Mouse (Mus musculus) gastrocnemius, adult 2 months (tissue): ENCODE data around the gene Ankrd55. TPM values are rescaled to one million over a fixed set of nuclear protein-coding genes. Genes with fewer than 3 reads are reported as not detected.
A peak's percentile ranks its signal among the peaks of the same experiment; 100 is the strongest.

Experiments used
- DNase-seq: peaks from one replicate; pipeline ENCODE4 v3.0.0; 2022
- H3K27ac ChIP-seq: fragments of 200-600 bp; 2 replicates; pipeline ENCODE4 v1.8.1; 2022; ENCODE audit warnings: mild to moderate bottlenecking
- H3K4me3 ChIP-seq: fragments of 200-600 bp; 2 replicates; pipeline ENCODE4 v1.8.1; 2022; ENCODE audit warnings: mild to moderate bottlenecking, moderate library complexity
- CTCF ChIP-seq: fragments of 200-600 bp; IDR thresholded peaks from 2 replicates; pipeline ENCODE4 v1.8.1; 2022; ENCODE audit warnings: antibody characterized with exemption, mild to moderate bottlenecking, moderate library complexity
- intact Hi-C: fragments of 180-260 bp; cut with DNase I; formaldehyde crosslinking; loops from one replicate; pipeline ENCODE4 v1.15.1; 2025
- total RNA-seq, 2 experiments: library from RNA; stranded (reverse); gene quantifications; 2 replicates each; pipeline ENCODE4 v1.2.3; 2021

Gene Ankrd55
- total RNA-seq, 2 experiments from 2014 or later = not detected

DNA sequence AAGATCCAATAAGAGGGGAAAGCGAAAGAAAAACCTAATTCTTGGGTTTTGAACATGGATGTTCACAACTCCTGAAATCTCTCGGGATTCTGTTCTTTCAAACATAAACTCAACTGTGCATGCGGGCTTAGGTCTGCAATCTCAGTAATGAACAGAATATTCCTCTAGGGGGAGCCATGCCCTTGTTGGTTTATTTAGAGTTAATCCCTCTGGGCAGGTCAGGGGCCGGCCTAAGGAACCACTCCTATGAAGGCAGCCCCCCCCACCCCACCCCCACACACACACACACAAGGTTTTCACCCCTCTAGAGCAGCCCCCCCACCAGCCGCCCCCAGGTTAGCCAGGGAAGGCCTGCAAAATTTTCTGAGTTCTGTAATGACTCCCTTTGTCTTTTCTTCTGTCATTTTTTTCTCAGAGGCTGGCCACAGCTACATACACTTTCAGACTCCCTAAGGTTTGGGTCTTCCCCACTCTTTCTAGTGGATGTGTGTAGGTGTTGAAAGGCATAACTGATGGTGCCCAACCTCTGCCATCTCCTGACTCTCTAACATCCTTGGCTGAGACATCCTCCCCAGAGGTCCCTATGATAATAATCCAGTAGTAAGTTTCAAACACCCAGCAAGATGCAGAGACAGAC is 16.2 kb upstream of the Ankrd55 start:
- intact Hi-C loops = loop anchor here (1.0 kb wide), 1 partner anchor 237 kb away; no protein-coding TSS in a partner anchor
- no peak overlapping the region for H3K4me3 ChIP-seq
- H3K27ac ChIP-seq = no peak overlapping the region
- DNase-seq = no peak
- TF ChIP-seq CTCF = peak; percentile 70

GRCm38 (mm10) chr13:112274636-112275035 is 13.6 kb upstream of the Ankrd55 start:
- DNase-seq = no peak
- no peak overlapping the region for H3K4me3 ChIP-seq
- intact Hi-C loops = no loop called here
- TF ChIP-seq CTCF = no peak
- no peak overlapping the region for H3K27ac ChIP-seq

DNA sequence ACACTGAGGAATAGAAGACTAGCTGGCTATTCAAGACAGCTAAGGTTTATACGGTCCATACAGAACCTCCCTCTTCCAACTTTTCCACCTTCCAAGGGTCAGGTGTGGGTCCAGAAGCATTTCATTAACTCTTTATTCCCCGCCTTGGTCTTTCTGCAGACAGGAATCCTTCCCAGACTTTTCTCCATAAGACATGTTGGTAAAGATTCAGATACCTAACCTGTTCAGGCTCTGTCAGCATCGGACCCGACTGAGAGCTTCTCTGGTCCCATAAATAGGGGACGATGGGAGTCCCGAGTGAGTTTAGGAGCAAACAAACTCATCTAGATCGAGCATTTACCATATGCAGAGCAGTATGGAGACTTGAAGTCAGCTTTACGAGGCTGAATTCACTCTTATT is 12.3 kb upstream of the Ankrd55 start:
- DNase-seq = no peak
- Histone ChIP-seq H3K27ac (no peak overlapping the region), H3K4me3 (no peak overlapping the region)
- intact Hi-C loops = no loop called here
- TF ChIP-seq CTCF = no peak

DNA sequence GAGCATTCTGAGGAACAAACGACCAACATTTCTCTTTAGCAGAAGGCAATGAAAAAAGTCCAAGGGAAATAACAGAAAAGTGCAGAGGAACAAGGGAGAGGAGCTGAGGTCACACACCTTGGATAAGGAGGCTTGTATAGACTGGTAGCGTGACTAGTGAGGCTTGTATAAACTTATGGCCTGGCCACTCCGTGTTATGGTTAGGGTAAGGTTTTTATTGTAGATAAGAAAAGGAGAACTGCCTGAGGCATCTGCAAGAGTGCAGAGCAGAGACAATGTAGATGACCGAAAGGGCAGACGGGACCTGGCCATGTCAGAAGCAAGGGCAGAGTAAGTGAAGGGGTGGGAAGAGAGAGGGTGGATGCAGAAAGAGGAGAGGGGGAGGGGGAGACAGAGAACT is 10.7 kb upstream of the Ankrd55 start:
- intact Hi-C loops = no loop called here
- DNase-seq = no peak
- Histone ChIP-seq H3K4me3 (no peak overlapping the region), H3K27ac (no peak overlapping the region)
- no peak for TF ChIP-seq CTCF

DNA sequence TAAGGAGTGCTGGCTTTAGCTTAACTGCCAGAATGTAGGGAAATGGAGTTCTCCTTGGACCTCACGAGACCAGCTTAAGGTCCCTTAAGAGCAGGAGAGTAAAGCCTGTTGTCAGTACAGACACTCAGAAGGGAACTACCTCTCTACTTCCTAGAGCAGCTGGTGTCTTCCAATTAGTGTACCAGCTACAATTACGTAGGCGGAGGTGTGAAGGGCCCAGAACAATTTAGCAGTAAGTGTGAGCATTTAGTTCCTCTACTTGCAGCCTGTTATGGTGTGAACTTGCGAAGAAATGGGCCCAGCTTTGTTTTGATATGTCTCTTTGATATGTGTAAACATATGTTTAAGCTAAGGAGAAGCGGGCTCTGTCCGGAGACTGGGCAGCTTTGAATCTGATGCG is 10.0 kb upstream of the Ankrd55 start:
- Histone ChIP-seq H3K27ac (no peak overlapping the region), H3K4me3 (no peak overlapping the region)
- DNase-seq = no peak
- intact Hi-C loops = no loop called here
- TF ChIP-seq CTCF = no peak

GRCm38 (mm10) chr13:112287135-112287534 is 1.1 kb upstream of the Ankrd55 start:
- no peak for TF ChIP-seq CTCF
- no peak for DNase-seq
- intact Hi-C loops = no loop called here

GRCm38 (mm10) chr13:112287571-112288224 is 553 bp upstream of the Ankrd55 start:
- intact Hi-C loops = no loop called here
- no peak for TF ChIP-seq CTCF

More at GRCm38 (mm10) chr13:112287135-112287534, 1.1 kb upstream of the Ankrd55 start:
- Histone ChIP-seq H3K4me3 (no peak overlapping the region), H3K27ac (no peak overlapping the region)

DNA sequence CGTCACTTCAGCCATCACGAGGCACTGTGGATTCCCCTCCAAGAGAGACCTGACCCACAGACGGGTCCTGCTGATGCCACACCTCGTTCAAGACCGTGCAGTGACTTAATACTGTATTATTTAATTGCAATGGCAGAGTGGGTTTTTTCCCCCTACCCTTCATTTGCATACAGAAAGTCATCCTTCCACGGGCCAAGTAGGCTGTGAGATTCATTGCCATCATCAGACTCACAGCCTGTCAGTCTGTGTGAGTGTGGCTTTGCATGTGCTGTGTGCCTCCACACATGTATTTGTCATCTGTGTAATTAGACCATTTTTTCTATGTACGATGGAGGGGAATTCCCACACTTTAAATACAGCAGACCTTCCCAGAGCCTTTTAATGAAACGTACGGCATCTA is 1.1 kb downstream of the Ankrd55 start:
- H3K4me3 ChIP-seq = no peak overlapping the region
- no peak for TF ChIP-seq CTCF
- DNase-seq = no peak

More at GRCm38 (mm10) chr13:112287571-112288224, 553 bp upstream of the Ankrd55 start:
- no peak for DNase-seq
- Histone ChIP-seq H3K27ac (no peak overlapping the region), H3K4me3 (peak overlapping the region; percentile 48; the same call in 1 of the 2 replicates)

GRCm38 (mm10) chr13:112289981-112290380 is 1.7 kb downstream of the Ankrd55 start:
- Histone ChIP-seq H3K27ac (no peak overlapping the region), H3K4me3 (no peak overlapping the region)
- TF ChIP-seq CTCF = no peak
- DNase-seq = no peak
- intact Hi-C loops = no loop called here

More for the DNA sequence above, 1.1 kb downstream of the Ankrd55 start:
- no peak overlapping the region for H3K27ac ChIP-seq
- intact Hi-C loops = no loop called here

DNA sequence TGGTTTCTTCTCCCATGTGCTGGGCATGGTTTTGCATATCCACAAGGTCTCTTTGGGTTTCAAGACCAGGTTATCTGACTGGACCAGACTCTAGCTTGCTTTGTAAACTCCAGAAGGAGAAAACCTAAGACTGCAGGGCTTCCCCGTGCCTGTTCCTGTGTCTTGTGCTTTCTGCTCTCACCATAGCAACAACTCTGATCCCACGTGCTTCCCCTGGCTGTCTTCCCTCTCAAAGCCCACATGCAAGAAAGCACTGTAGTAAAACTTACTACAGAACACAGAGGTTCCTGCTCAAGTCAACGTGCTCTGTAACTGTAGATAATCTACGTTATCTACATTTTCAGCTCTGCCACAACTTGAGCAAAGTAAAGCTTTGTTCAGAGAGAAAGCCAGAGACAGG is 4.2 kb downstream of the Ankrd55 start:
- H3K27ac ChIP-seq = no peak overlapping the region
- no peak for DNase-seq
- intact Hi-C loops = no loop called here
- no peak for TF ChIP-seq CTCF
- no peak overlapping the region for H3K4me3 ChIP-seq

- intact Hi-C loops = no loop called here
- TF ChIP-seq CTCF = no peak
- no peak overlapping the region for H3K4me3 ChIP-seq
- no peak overlapping the region for H3K27ac ChIP-seq
- no peak for DNase-seq
Measured at GRCm38 (mm10) chr13:112293092-112293491, 4.8 kb downstream of the Ankrd55 start.

DNA sequence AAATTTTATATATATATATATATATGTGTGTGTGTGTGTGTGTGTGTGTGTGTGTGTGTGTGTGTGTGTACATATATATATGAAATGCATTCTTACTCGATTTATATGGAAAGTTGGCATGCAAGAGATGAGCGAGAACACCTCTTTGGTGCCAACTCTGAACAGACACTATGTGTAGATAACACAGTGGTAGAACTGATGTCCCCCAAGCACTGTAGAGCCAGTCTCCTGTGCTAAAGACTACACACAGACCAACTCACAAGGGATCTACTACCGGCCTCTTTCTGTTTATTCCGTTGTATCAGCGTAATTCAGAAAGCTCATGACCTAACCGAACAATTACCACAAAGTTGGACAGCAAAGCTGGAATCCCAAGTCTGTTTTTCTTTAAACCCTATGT is 6.2 kb downstream of the Ankrd55 start:
- no peak for TF ChIP-seq CTCF
- intact Hi-C loops = no loop called here
- H3K4me3 ChIP-seq = no peak overlapping the region
- no peak overlapping the region for H3K27ac ChIP-seq
- no peak for DNase-seq

GRCm38 (mm10) chr13:112297781-112298180 is 9.5 kb downstream of the Ankrd55 start:
- no peak for TF ChIP-seq CTCF
- Histone ChIP-seq H3K27ac (no peak overlapping the region), H3K4me3 (no peak overlapping the region)
- peak; percentile 57 for DNase-seq
- intact Hi-C loops = no loop called here

DNA sequence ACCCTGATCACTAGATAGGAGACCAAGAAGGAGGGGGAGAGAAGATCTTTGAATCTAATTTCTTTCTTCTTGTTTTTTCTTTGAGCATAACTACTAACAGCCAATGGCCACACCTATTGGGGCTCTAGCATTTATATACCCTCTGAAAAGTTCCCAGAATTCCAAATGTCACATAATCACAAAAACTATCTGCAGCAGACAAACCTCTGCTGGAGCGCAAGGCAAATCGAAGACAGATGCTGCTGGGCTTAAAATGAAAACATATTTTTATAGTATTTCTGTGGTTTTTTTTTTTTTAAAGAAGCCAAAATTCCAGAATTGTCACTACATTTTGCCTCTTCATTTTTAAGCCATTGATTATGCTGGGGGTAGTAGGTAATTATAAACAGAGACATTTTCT is 15.2 kb downstream of the Ankrd55 start:
- no peak for TF ChIP-seq CTCF
- Histone ChIP-seq H3K4me3 (no peak overlapping the region), H3K27ac (no peak overlapping the region)
- intact Hi-C loops = no loop called here
- no peak for DNase-seq
